ENCODE assay signal across 24 mouse cellular contexts in genomic region chr11:118757488-118757887, GRCm38 (mm10).
DNase-seq lines count a peak whose midpoint lies in the region; ATAC-seq and TF ChIP-seq lines count a peak whose summit lies in the region.
"Had no signal": no experiment of that assay in that cellular context is flagged by ENCODE, and none has a peak within 500 bp of the region (broad histone marks: within the 10 kb centered on the region; RNA-seq: fewer than 3 reads in every experiment).

No protein-coding gene starts in this region.

- no peak overlapping the region for H3K4me3 ChIP-seq in forebrain, embryonic 14.5 days (ENCODE audit: low read depth, low read length)
- H3K4me3 ChIP-seq in forebrain, embryonic 10.5 days = no peak overlapping the region
- no peak overlapping the region for H3K4me3 ChIP-seq in layer of hippocampus, adult 2 months
- no peak overlapping the region for H3K4me3 ChIP-seq in cortical plate, adult 2 months (ENCODE audit: insufficient read depth, low read length)
- H3K4me3 ChIP-seq in forebrain, postnatal 0 days (ENCODE audit: low read depth, low read length) = no peak overlapping the region
- H3K4me3 ChIP-seq: embryonic facial prominence, embryonic 10.5 days; embryonic facial prominence, embryonic 13.5 days; erythroblast, embryonic 14.5 days; heart, embryonic 12.5 days; heart, embryonic 15.5 days; hindbrain, embryonic 10.5 days; hindbrain, embryonic 15.5 days had no signal

- H3K9ac ChIP-seq in forebrain, embryonic 14.5 days (ENCODE audit: low read length) = no peak overlapping the region
- H3K9ac ChIP-seq in forebrain, postnatal 0 days = no peak overlapping the region
- H3K9ac ChIP-seq: embryonic facial prominence, embryonic 13.5 days; heart, embryonic 12.5 days; heart, embryonic 15.5 days; hindbrain, embryonic 15.5 days had no signal

- peak; percentile 54 for DNase-seq in forebrain, embryonic 14.5 days (ENCODE audit: low spot score)
- no peak for DNase-seq in forebrain, embryonic 10.5 days (ENCODE audit: extremely low spot score, low spot score)
- DNase-seq in layer of hippocampus, adult 2 months (ENCODE audit: low spot score in 2 of 2) = no peak
- no peak for DNase-seq in layer of hippocampus, postnatal 36 days
- DNase-seq in forebrain, postnatal 0 days = peak; percentile 48
- DNase-seq: adrenal gland, adult 2 months; adrenal gland, postnatal 14 days; embryo, embryonic 11 days; gastrocnemius, postnatal 25 days; heart, adult 18-20 months; heart, postnatal 10 days; heart, postnatal 36 days; kidney, adult 2 months had no signal

- TF ChIP-seq POLR2A in cortical plate, adult 2 months (IDR thresholded peaks at IDR 0.05; ENCODE audit: extremely low read depth, insufficient read depth, low read length) = no peak

- peak overlapping the region; percentile 61 for H3K27ac ChIP-seq in forebrain, embryonic 14.5 days (ENCODE audit: low read depth, low read length)
- no peak overlapping the region for H3K27ac ChIP-seq in forebrain, embryonic 10.5 days
- peak overlapping the region; percentile 81 for H3K27ac ChIP-seq in layer of hippocampus, adult 2 months
- H3K27ac ChIP-seq in cortical plate, adult 2 months (ENCODE audit: insufficient read depth, low read length) = 0 out of 2 replicates have a peak overlapping the region, but pooled peaks have one; percentile 48
- peak overlapping the region; percentile 50; the same call in 1 of the 2 replicates for H3K27ac ChIP-seq in forebrain, postnatal 0 days (ENCODE audit: low read depth, low read length)
- H3K27ac ChIP-seq: embryonic facial prominence, embryonic 10.5 days; embryonic facial prominence, embryonic 13.5 days; heart, embryonic 15.5 days; hindbrain, embryonic 10.5 days; hindbrain, embryonic 15.5 days had no signal

- 41% methylated on average over 1 of the region's 1 CpGs for whole genome bisulfite sequencing in forebrain, embryonic 14.5 days
- 96% methylated on average over 1 of the region's 1 CpGs for WGBS in forebrain, embryonic 10.5 days
- WGBS in forebrain, postnatal 0 days = 41% methylated on average over 1 of the region's 1 CpGs

- H3K27me3 ChIP-seq in forebrain, embryonic 14.5 days (replicated peaks; ENCODE audit: control insufficient read depth, insufficient read depth, low read length) = no peaks in the 10 kb centered on the region
- H3K27me3 ChIP-seq in forebrain, embryonic 10.5 days (ENCODE audit: poor library complexity, severe bottlenecking) = no peaks in the 10 kb centered on the region
- no peaks in the 10 kb centered on the region for H3K27me3 ChIP-seq in forebrain, postnatal 0 days (ENCODE audit: insufficient read depth, low read length)
- H3K27me3 ChIP-seq: heart, embryonic 12.5 days; hindbrain, embryonic 15.5 days had no signal

- H3K4me1 ChIP-seq in forebrain, embryonic 14.5 days (ENCODE audit: control insufficient read depth, insufficient read depth, low read length) = peaks cover 35% of the 10 kb centered on the region
- peaks cover 8% of the 10 kb centered on the region for H3K4me1 ChIP-seq in forebrain, embryonic 10.5 days
- peaks cover 31% of the 10 kb centered on the region for H3K4me1 ChIP-seq in cortical plate, adult 2 months (ENCODE audit: control insufficient read depth, insufficient read depth, low read length)
- peaks cover 21% of the 10 kb centered on the region for H3K4me1 ChIP-seq in forebrain, postnatal 0 days (ENCODE audit: insufficient read depth)
- H3K4me1 ChIP-seq: embryonic facial prominence, embryonic 13.5 days; heart, embryonic 12.5 days; heart, embryonic 15.5 days had no signal

- H3K4me2 ChIP-seq in forebrain, embryonic 14.5 days (ENCODE audit: low read length) = no peak overlapping the region
- no peak overlapping the region for H3K4me2 ChIP-seq in forebrain, postnatal 0 days (ENCODE audit: low read depth)
- H3K4me2 ChIP-seq: embryonic facial prominence, embryonic 13.5 days; heart, embryonic 12.5 days; heart, embryonic 15.5 days; hindbrain, embryonic 15.5 days had no signal

- H3K9me3 ChIP-seq in forebrain, embryonic 14.5 days (replicated peaks; ENCODE audit: control insufficient read depth, low read length) = no peaks in the 10 kb centered on the region
- H3K9me3 ChIP-seq in forebrain, embryonic 10.5 days = no peaks in the 10 kb centered on the region
- H3K9me3 ChIP-seq in forebrain, postnatal 0 days (ENCODE audit: low read length) = no peaks in the 10 kb centered on the region
- H3K9me3 ChIP-seq: embryonic facial prominence, embryonic 10.5 days; embryonic facial prominence, embryonic 13.5 days; heart, embryonic 12.5 days; heart, embryonic 15.5 days; hindbrain, embryonic 10.5 days; hindbrain, embryonic 15.5 days had no signal

- TF ChIP-seq CTCF in layer of hippocampus, adult 2 months (conservative IDR thresholded peaks at IDR 0.05) = no peak
- TF ChIP-seq CTCF in cortical plate, adult 2 months (IDR thresholded peaks at IDR 0.05; ENCODE audit: extremely low read depth, insufficient read depth, low read length) = no peak
- TF ChIP-seq CTCF in forebrain, postnatal 0 days (IDR thresholded peaks at IDR 0.05; ENCODE audit: low read depth) = no peak

- no peaks in the 10 kb centered on the region for H3K36me3 ChIP-seq in forebrain, embryonic 14.5 days (ENCODE audit: control insufficient read depth, insufficient read depth, low read length)
- H3K36me3 ChIP-seq in forebrain, embryonic 10.5 days (replicated peaks) = no peaks in the 10 kb centered on the region
- no peaks in the 10 kb centered on the region for H3K36me3 ChIP-seq in forebrain, postnatal 0 days (ENCODE audit: insufficient read depth)
- H3K36me3 ChIP-seq: embryonic facial prominence, embryonic 10.5 days; embryonic facial prominence, embryonic 13.5 days; heart, embryonic 12.5 days; heart, embryonic 15.5 days; hindbrain, embryonic 10.5 days; hindbrain, embryonic 15.5 days had no signal

- ATAC-seq in forebrain, embryonic 14.5 days = peak; percentile 62; the same call in 1 of the 2 replicates
- no peak for ATAC-seq in forebrain, postnatal 0 days
- no peak for ATAC-seq in erythroid progenitor cell, adult 5-6 weeks (replicated peaks; ENCODE audit: low FRiP score, poor library complexity, severe bottlenecking)
- ATAC-seq: CD4-positive, CD25-positive, alpha-beta regulatory T cell, adult 4 months; intestine, postnatal 0 days had no signal

Comparison
In these comparisons a context has a peak if more than half of its experiments do, and no peak if none do; other contexts are left out.
1. DNase-seq: peak in forebrain, embryonic 14.5 days (single experiment) and forebrain, postnatal 0 days (single experiment); none in forebrain, embryonic 10.5 days (single experiment), layer of hippocampus, adult 2 months (0 of 2) and layer of hippocampus, postnatal 36 days (0 of 2).